Mouse (Mus musculus) MN1 (cell line): ENCODE results near the gene Mxra8.
A peak's percentile ranks its signal among the peaks of the same experiment; 100 is the strongest.

Experiments used
- DNase-seq: peaks from one replicate; pipeline ENCODE4 v3.0.0-alpha.2; 2016; ENCODE audit warnings: low spot score

Gene Mxra8

GRCm38 (mm10) chr4:155837404-155838010 is 2.0 kb upstream of the Mxra8 start:
- DNase-seq: no peak

GRCm38 (mm10) chr4:155838187-155839153 is 1.0 kb upstream of the Mxra8 start:
- DNase-seq: peak; percentile 32

GRCm38 (mm10) chr4:155840076-155841002 is 859 bp downstream of the Mxra8 start:
- no peak for DNase-seq

- peak; percentile 59 for DNase-seq
Measured at GRCm38 (mm10) chr4:155841003-155841454, 1.5 kb downstream of the Mxra8 start.

- DNase-seq: no peak
Measured at GRCm38 (mm10) chr4:155841651-155842270, 2.3 kb downstream of the Mxra8 start.

- DNase-seq: no peak
Measured at GRCm38 (mm10) chr4:155843231-155843630, 3.8 kb downstream of the Mxra8 start.

GRCm38 (mm10) chr4:155846871-155847578 is 7.5 kb downstream of the Mxra8 start, which contains the start of gene Dvl1:
TSS of gene Dvl1 (plus strand) at chr4:155847402.
- DNase-seq: peak; percentile 94

- peak; percentile 51 for DNase-seq
Measured at GRCm38 (mm10) chr4:155847591-155848352, 8.3 kb downstream of the Mxra8 start.

GRCm38 (mm10) chr4:155848434-155849095 is 9.1 kb downstream of the Mxra8 start:
- DNase-seq: no peak

- DNase-seq: no peak
Measured at GRCm38 (mm10) chr4:155849391-155849790, 9.9 kb downstream of the Mxra8 start.

- no peak for DNase-seq
Measured at GRCm38 (mm10) chr4:155849792-155850451, 10.4 kb downstream of the Mxra8 start.

- DNase-seq: no peak
Measured at GRCm38 (mm10) chr4:155851368-155851767, 11.9 kb downstream of the Mxra8 start.

GRCm38 (mm10) chr4:155851951-155852411 is 12.5 kb downstream of the Mxra8 start:
- peak; percentile 80 for DNase-seq

GRCm38 (mm10) chr4:155853421-155853820 is 13.9 kb downstream of the Mxra8 start:
- DNase-seq: no peak

- no peak for DNase-seq
Measured at GRCm38 (mm10) chr4:155854991-155855390, 15.5 kb downstream of the Mxra8 start.

GRCm38 (mm10) chr4:155856071-155856470 is 16.6 kb downstream of the Mxra8 start:
- no peak for DNase-seq

- DNase-seq: no peak
Measured at GRCm38 (mm10) chr4:155856881-155857280, 17.4 kb downstream of the Mxra8 start.

- DNase-seq: no peak
Measured at GRCm38 (mm10) chr4:155859318-155859717, 19.8 kb downstream of the Mxra8 start.

- no peak for DNase-seq
Measured at GRCm38 (mm10) chr4:155861787-155862186, 22.3 kb downstream of the Mxra8 start.
